Comparison of ENCODE assay signal across 19 mouse cellular contexts in the genomic region with DNA sequence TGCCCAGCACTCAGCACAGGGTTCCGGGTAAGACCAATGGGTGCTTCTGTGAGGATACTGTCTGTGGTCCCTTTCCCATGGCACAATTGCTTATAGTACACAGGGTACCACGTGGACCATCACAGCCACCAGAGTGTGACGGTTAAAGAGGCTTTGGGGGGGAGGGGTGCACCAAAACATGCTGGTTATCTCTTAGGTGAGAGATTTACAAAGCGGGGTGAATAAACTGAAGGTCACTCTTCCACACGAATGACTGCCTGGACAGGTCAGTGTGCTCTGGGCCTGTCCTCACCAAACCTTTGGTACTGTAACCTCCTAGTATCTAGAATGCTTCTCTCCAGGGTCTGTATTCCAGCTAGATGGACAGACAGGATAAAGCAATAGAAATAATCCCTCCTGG. TPM values are rescaled to one million over a fixed set of nuclear protein-coding genes. Genes with fewer than 3 reads are reported as not detected.
"Had no signal": no experiment of that assay in that cellular context is flagged by ENCODE, and none has a peak within 500 bp of the region (broad histone marks: within the 10 kb centered on the region; RNA-seq: fewer than 3 reads in every experiment).

No protein-coding gene starts in this region.

- H3K27me3 ChIP-seq: limb, embryonic 13.5 days; liver, embryonic 15.5 days had no signal

- H3K4me2 ChIP-seq: limb, embryonic 13.5 days; liver, embryonic 11.5 days; liver, embryonic 15.5 days; midbrain, embryonic 11.5 days had no signal

- H3K36me3 ChIP-seq: liver, embryonic 15.5 days had no signal

- H3K4me3 ChIP-seq: layer of hippocampus, adult 2 months; limb, embryonic 10.5 days; limb, embryonic 13.5 days; liver, embryonic 15.5 days had no signal

- DNase-seq: layer of hippocampus, adult 9-11 months; lung, adult 2 months; lung, postnatal 14 days; lung, postnatal 4 days; midbrain, embryonic 14.5 days; thymus, adult 18-20 months; thymus, postnatal 36 days had no signal

- H3K9me3 ChIP-seq: limb, embryonic 10.5 days; limb, embryonic 13.5 days; liver, embryonic 15.5 days had no signal

- ATAC-seq: intestine, postnatal 0 days had no signal

- H3K4me1 ChIP-seq: liver, embryonic 15.5 days had no signal

- H3K9ac ChIP-seq: limb, embryonic 13.5 days; liver, embryonic 15.5 days had no signal

- H3K27ac ChIP-seq: layer of hippocampus, adult 2 months; limb, embryonic 10.5 days; limb, embryonic 13.5 days; liver, embryonic 15.5 days had no signal

RNA-seq across cellular contexts. Expression of a gene that starts 35.2 kb away (rescaled TPM):
- polyA plus RNA-seq: intestine, embryonic 14.5 days; lung, embryonic 16.5 days; stomach, embryonic 16.5 days; testis, adult 2 months; urinary bladder, adult 2 months had no signal
